Mouse (Mus musculus) spleen, adult 2 months (tissue): ENCODE results near the gene Selenov.

ENCODE experiments used
- CTCF ChIP-seq: fragments of 200-500 bp; IDR thresholded peaks from 2 replicates; pipeline ENCODE4 v1.5.1; 2011; ENCODE audit warnings: mild to moderate bottlenecking, inconsistent platforms; ENCODE audit not compliant: insufficient read depth, insufficient read length, insufficient replicate concordance; ENCODE audit errors: extremely low read depth
- POLR2A ChIP-seq: fragments of 200-500 bp; IDR thresholded peaks from 2 replicates; pipeline ENCODE4 v1.6.1; 2011; ENCODE audit warnings: low read depth, low read length, inconsistent platforms

GRCm38 (mm10) chr7:28301616-28302433, 10.8 kb upstream of the Selenov start, which contains the start of gene Dll3:
- TF ChIP-seq CTCF (peak; percentile 20; the same call in 1 of the 2 replicates), POLR2A (no peak)
